Mouse (Mus musculus) left cerebral cortex, adult 18-20 months (tissue): ENCODE measurements around the gene C87977. TPM values are rescaled to one million over a fixed set of nuclear protein-coding genes. Genes with fewer than 3 reads are reported as not detected.
"Not testable (repeated sequence)": the region's sequence is repeated elsewhere in the genome, so short reads cannot be mapped to it uniquely, and the experiment has no call there.

Experiments used
- DNase-seq, 2 experiments: peaks; one replicate each; pipeline ENCODE4 v3.0.0; 2021 to 2022; ENCODE audit warnings: low spot score in 2 of 2, mixed read lengths in 1 of 2
- long read RNA-seq, 2 experiments: library from polyadenylated mRNA; stranded (forward); transcript quantifications; one replicate each; pipeline ENCODE4 v2.0.0; 2021
- total RNA-seq, 2 experiments: library from RNA; stranded (reverse); gene quantifications; 2 replicates each; pipeline ENCODE4 v1.2.3; 2021

C87977 gene
- not detected for total RNA-seq
- long read RNA-seq, experiment 1: 0 reads
- long read RNA-seq, experiment 2: 0 reads

DNA sequence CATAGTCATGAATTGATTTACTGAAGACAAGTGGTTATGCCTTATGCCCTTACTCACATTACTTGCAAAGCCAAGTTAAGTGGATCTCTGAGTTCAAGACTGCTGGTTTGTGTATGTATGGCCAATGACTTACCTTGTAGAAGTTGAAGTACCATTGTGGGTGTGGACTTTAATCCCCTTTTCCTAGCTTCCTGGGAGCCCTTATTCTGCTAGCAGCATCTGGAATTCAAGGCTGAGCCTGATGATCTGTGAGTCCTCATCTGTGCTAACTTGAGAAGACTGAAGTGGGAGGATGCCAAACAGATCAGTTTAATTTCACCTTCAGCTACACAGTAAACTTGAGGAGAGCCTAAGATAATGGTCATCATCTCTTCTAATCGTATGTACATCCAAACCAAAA, at the start of gene C87977:
Gene C87977 (minus strand): TSS at position 101 of the 400 bp plus-strand sequence.
- DNase-seq: not testable (repeated sequence)

DNA sequence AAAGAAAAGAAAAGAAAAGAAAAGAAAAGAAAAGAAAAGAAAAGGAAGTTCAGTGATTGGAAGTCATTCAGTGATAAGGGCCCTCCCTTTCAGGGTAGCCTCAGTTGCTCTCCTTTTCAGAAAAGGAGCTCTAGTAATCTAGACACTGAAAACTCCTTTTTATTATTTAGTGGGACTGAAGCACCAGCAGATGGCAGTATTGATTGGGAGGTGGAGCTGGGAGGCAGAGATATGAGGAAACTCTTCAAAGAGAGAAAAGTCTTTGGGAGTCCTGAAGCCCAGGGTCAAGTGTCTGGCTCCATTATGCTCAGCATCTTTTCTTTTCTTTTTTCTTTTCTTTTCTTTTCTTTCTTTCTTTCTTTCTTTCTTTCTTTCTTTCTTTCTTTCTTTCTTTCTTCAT, 41.6 kb upstream of the C87977 start:
- not testable (repeated sequence) for DNase-seq

DNA sequence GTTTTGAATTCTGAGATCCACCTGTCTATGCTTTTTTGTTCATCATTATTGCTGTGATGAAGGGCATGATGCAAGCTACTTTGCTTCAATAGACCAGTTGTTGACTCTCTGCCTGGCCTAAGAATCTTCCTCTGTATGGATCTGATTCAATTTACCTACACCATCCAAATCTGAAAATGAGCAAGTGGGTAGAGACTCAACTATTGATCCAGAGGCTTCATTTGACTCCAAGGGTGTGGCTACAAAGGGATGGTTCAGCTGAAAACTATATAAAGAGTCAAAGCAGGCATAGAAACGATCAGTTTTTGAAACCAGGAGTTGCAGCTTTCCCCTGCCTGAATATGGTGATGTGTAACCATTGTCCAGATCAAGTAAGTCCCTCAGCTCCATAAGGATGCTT, 22.7 kb downstream of the C87977 start, which contains the start of gene Oog2:
Gene Oog2 (plus strand): TSS at position 301 of the 400 bp plus-strand sequence.
- no peak for DNase-seq

DNA sequence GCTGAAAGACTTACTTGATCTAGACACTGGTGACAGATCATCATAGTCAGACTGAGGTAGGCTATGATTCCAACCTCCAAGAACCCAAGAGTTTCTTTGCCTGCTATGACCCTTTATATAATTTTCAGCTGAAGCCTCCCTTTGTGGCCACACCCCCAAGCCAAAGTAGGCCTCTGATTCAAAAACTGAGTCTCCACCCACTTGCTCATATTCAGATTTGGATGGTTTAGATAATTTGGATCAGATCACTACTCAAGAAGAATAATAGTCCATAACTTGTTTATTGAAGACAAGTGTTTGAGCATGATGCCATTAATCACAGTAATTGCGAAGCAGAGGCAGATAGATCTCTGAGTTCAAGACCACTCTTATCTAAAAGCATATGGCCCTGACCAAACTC, 50.6 kb downstream of the C87977 start, which contains the start of gene Oog3:
Gene Oog3 (minus strand): TSS at position 101 of the 400 bp plus-strand sequence.
- DNase-seq: no peak

Other genes with a start within 250 kb of the C87977 start
- not detected for gene Gm13101, start 246.4 kb downstream of the C87977 start, total RNA-seq
- gene Pramef17, start 218.9 kb downstream of the C87977 start, total RNA-seq: not detected
- not detected for gene Pramel4, start 154.2 kb downstream of the C87977 start, total RNA-seq
- gene Gm13102, start 106.8 kb downstream of the C87977 start, total RNA-seq: not detected
- gene Oog3, start 50.7 kb downstream of the C87977 start, total RNA-seq: not detected
- not detected for gene Oog2, start 22.6 kb downstream of the C87977 start, total RNA-seq
- gene Pramel5, start 67.2 kb upstream of the C87977 start, total RNA-seq: not detected
- gene Gm13128, start 116.9 kb upstream of the C87977 start, total RNA-seq: not detected
- not detected for gene Gm13119, start 144.6 kb upstream of the C87977 start, total RNA-seq
- not detected for gene Pramef20, start 164.6 kb upstream of the C87977 start, total RNA-seq
- not detected for gene Pramef12, start 195.1 kb upstream of the C87977 start, total RNA-seq
- gene 1700012P22Rik, start 225.5 kb upstream of the C87977 start, total RNA-seq: not detected
- not detected for gene Gm9944, start 240.0 kb upstream of the C87977 start, total RNA-seq